Mouse (Mus musculus): ENCODE measurements at regions not wholly inside any gene's neighbourhood (a gene's known extent, or its start where the extent isn't known, plus 50 kb on each side); places are given as distances from the start of the nearest gene placed in this dataset.

GRCm38 (mm10) chr16:76803725-76804124 lies 209.8 kb upstream of the Usp25 start:
- 0 out of 2 replicates have a peak, but pooled peaks have one; percentile 6 for TF ChIP-seq CTCF (IDR thresholded peaks at IDR 0.05; ENCODE audit: borderline replicate concordance, insufficient read depth, low read depth, low read length)
- no peak for TF ChIP-seq POLR2A (IDR thresholded peaks at IDR 0.05; ENCODE audit: borderline replicate concordance, insufficient read depth, low read length)

Measured in cerebellum, adult 2 months (tissue).